Mouse (Mus musculus): ENCODE measurements around the gene Ndufc2. TPM values are rescaled to one million over a fixed set of nuclear protein-coding genes. Genes with fewer than 3 reads are reported as not detected.
"Not testable (repeated sequence)": the region's sequence is repeated elsewhere in the genome, so short reads cannot be mapped to it uniquely, and the experiment has no call there.

Ndufc2 gene
- polyA plus RNA-seq, 1 experiment from 2014 or later, result 339 TPM

DNA sequence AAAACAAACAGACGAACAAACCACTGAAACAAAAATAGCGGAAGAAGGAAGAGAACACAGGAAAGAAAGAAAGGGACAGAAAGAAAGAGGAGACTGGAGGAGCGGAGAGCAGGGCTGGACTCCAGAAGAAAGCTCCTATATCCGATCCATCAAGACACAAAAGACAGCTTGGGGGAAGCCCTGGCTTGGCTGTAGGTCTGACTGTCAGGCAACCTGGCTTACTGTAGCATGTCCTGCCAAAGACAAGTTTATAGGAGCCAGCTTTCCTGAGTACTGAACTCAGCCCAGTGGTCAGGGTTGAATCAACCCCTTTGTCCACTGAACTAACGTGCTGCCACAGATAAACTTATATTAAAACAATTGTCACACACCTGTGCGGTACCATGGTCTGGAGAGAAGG is 27.5 kb downstream of the Ndufc2 start:
- no peak overlapping the region for H3K4me2 ChIP-seq (ENCODE audit: low read depth, low read length, severe bottlenecking)
- H3K27ac ChIP-seq (ENCODE audit: low read depth, low read length), result no peak overlapping the region
- H3K4me1 ChIP-seq (replicated peaks; ENCODE audit: control insufficient read depth, insufficient read depth, low read length), result peaks cover 3% of the 10 kb centered on the region; the same call in 1 of the 2 replicates
- DNase-seq (ENCODE audit: low spot score), result no peak
- H3K9me3 ChIP-seq (ENCODE audit: control insufficient read depth, low read length), result no peaks in the 10 kb centered on the region
- H3K4me3 ChIP-seq (ENCODE audit: low read depth, low read length), result no peak overlapping the region
- ATAC-seq (replicated peaks; ENCODE audit: low FRiP score), result no peak
- no peak overlapping the region for H3K9ac ChIP-seq (ENCODE audit: low read length)
- no peaks in the 10 kb centered on the region for H3K36me3 ChIP-seq (ENCODE audit: control insufficient read depth, insufficient read depth, low read length)
- WGBS, result 85% methylated on average over 6 of the region's 6 CpGs
- H3K27me3 ChIP-seq (ENCODE audit: control insufficient read depth, insufficient read depth, low read length), result no peaks in the 10 kb centered on the region

DNA sequence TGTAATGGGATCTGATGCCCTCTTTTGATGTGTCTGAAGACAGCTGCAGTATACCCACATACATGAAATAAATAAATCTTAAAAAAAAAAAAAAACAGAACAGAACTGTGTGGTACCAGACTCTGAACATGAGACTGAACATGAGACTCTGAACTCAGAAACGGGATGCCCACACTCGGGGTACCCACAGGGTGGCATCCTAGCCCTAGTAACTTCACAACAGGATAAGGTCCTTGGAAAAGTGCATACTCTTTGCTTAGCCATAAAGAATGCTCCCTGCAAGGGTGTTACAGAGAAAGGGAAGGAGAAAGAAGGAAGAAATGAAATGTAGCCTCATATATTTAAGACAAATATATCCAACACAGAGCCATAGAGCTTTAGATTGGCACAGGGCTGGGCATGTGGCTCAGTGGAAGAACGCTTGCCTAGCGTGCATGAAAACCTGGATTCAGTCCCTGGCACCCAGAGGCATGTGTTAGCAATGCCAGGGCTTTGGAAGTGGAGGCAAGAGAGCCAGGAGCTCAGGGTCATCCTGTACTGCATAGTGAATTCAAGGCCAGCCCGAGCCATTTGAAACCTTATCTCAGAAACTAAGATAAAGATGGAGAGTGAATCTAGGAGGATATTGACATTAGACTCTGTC is 28.1 kb downstream of the Ndufc2 start:
- Histone ChIP-seq H3K27me3 (ENCODE audit: control insufficient read depth, insufficient read depth, low read length) (no peaks in the 10 kb centered on the region), H3K27ac (ENCODE audit: low read depth, low read length) (no peak overlapping the region)
- no peak for DNase-seq (ENCODE audit: low spot score)

DNA sequence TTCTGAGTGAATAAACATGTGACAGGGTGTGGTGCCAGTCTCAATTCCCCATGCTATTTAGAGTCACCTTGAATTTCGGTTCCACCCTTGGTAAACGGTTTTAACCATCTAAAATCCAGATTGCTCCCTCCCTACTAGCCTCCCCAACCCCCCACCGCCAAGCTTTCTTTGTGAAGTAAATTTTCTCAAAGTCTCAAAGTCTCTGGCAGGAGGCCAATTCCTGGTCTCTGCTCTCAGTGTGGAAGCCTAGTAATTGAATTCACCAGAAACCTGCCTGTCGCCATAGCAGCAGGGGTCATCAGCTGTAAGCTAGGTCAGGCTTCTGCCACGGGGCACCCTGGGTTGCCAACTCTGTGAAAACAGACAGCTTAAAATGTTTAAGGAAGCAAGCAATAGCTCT is 29.9 kb downstream of the Ndufc2 start:
- Histone ChIP-seq H3K4me2 (ENCODE audit: low read depth, low read length, severe bottlenecking) (0 out of 2 replicates have a peak overlapping the region, but pooled peaks have one; percentile 6), H3K36me3 (ENCODE audit: control insufficient read depth, insufficient read depth, low read length) (no peaks in the 10 kb centered on the region), H3K27me3 (ENCODE audit: control insufficient read depth, insufficient read depth, low read length) (no peaks in the 10 kb centered on the region), H3K27ac (ENCODE audit: low read depth, low read length) (peak overlapping the region; percentile 60; the same call in 1 of the 2 replicates), H3K4me3 (ENCODE audit: low read depth, low read length) (no peak overlapping the region), H3K9ac (ENCODE audit: low read length) (no peak overlapping the region), H3K9me3 (ENCODE audit: control insufficient read depth, low read length) (no peaks in the 10 kb centered on the region), H3K4me1 (replicated peaks; ENCODE audit: control insufficient read depth, insufficient read depth, low read length) (peaks cover 3% of the 10 kb centered on the region; the same call in 1 of the 2 replicates)
- 0% methylated on average over 5 of the region's 5 CpGs for WGBS
- peak; percentile 91 for ATAC-seq (replicated peaks; ENCODE audit: low FRiP score)
- peak; percentile 82 for DNase-seq (ENCODE audit: low spot score)

More for the DNA sequence above, 28.1 kb downstream of the Ndufc2 start:
- H3K36me3 ChIP-seq (ENCODE audit: control insufficient read depth, insufficient read depth, low read length), result no peaks in the 10 kb centered on the region
- WGBS, result 88% methylated on average over 5 of the region's 5 CpGs
- peaks cover 3% of the 10 kb centered on the region; the same call in 1 of the 2 replicates for H3K4me1 ChIP-seq (replicated peaks; ENCODE audit: control insufficient read depth, insufficient read depth, low read length)
- H3K4me2 ChIP-seq (ENCODE audit: low read depth, low read length, severe bottlenecking), result no peak overlapping the region
- H3K4me3 ChIP-seq (ENCODE audit: low read depth, low read length), result no peak overlapping the region
- no peaks in the 10 kb centered on the region for H3K9me3 ChIP-seq (ENCODE audit: control insufficient read depth, low read length)
- ATAC-seq (replicated peaks; ENCODE audit: low FRiP score), result no peak
- no peak overlapping the region for H3K9ac ChIP-seq (ENCODE audit: low read length)

DNA sequence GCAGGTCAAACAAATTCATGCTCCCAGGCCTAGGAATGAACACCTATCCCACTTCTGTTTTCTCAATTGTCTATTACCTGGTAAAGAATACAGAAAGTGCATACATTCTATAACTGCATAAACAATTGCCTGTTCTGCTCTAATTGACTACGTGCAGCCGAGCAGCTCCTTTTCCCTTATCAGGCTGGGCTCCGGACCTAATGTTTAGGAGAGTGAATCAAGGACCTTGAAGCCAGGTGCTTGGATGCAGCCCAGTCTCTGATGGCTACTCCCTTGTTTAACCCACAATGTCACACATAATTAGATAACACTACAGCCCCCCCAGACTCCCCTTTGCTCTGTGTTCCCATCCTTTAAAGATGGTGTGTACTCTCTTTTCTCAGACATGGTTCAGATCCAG is 33.7 kb downstream of the Ndufc2 start:
- WGBS, result 66% methylated on average over 3 of the region's 3 CpGs
- H3K4me1 ChIP-seq (replicated peaks; ENCODE audit: control insufficient read depth, insufficient read depth, low read length); H3K9ac ChIP-seq (ENCODE audit: low read length); ATAC-seq (replicated peaks; ENCODE audit: low FRiP score); H3K4me3 ChIP-seq (ENCODE audit: low read depth, low read length); H3K4me2 ChIP-seq (ENCODE audit: low read depth, low read length, severe bottlenecking); H3K36me3 ChIP-seq (ENCODE audit: control insufficient read depth, insufficient read depth, low read length); H3K27ac ChIP-seq (ENCODE audit: low read depth, low read length); H3K9me3 ChIP-seq (ENCODE audit: control insufficient read depth, low read length); DNase-seq (ENCODE audit: low spot score); H3K27me3 ChIP-seq (ENCODE audit: control insufficient read depth, insufficient read depth, low read length): not testable (repeated sequence)

DNA sequence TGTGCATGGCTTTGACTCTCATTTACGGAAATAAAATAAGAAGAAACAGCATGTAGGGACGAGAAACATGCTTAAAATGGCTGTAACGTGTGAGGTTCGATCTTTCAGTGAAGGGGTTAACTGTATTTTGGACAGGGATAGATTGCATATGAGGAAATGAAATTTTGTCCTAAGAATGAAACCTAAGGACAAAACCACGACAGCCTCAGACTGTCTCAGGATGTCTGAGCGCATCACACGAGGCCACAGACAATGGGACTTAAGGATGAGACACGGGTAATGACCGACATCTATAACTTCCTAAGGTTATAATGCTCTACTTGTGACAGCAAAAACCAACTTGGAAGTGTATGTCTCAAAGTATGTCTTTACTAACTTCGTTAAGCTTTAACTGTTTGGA is 34.7 kb downstream of the Ndufc2 start:
- Histone ChIP-seq H3K9ac (ENCODE audit: low read length) (no peak overlapping the region), H3K4me1 (replicated peaks; ENCODE audit: control insufficient read depth, insufficient read depth, low read length) (peaks cover 3% of the 10 kb centered on the region; the same call in 1 of the 2 replicates), H3K9me3 (ENCODE audit: control insufficient read depth, low read length) (no peaks in the 10 kb centered on the region), H3K27me3 (ENCODE audit: control insufficient read depth, insufficient read depth, low read length) (no peaks in the 10 kb centered on the region), H3K4me2 (ENCODE audit: low read depth, low read length, severe bottlenecking) (no peak overlapping the region), H3K4me3 (ENCODE audit: low read depth, low read length) (no peak overlapping the region), H3K27ac (ENCODE audit: low read depth, low read length) (no peak overlapping the region), H3K36me3 (ENCODE audit: control insufficient read depth, insufficient read depth, low read length) (no peaks in the 10 kb centered on the region)
- DNase-seq (ENCODE audit: low spot score) (no peak), ATAC-seq (replicated peaks; ENCODE audit: low FRiP score) (no peak)
- 85% methylated on average over 10 of the region's 10 CpGs for WGBS

DNA sequence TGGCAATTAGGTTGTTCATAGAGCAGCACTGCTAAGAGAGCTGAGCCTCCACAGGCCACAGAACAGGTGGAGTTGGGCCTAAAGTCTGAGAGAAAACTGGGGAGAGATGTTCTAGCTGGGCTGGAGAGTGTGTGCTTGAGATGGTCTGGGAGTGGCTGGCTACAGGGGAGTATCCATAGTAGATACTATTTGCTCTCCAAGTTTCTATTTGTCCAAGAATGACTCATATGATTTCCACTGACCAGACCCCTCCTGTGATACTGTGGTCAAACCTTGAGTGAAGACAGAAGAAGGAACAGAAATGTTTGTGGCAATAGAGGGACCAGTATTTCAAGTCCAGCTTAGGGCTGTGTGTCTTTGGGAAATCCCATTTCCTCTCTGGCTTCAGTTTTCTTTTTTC is 39.2 kb downstream of the Ndufc2 start:
- Histone ChIP-seq H3K4me2 (ENCODE audit: low read depth, low read length, severe bottlenecking) (no peak overlapping the region), H3K4me3 (ENCODE audit: low read depth, low read length) (no peak overlapping the region), H3K9ac (ENCODE audit: low read length) (no peak overlapping the region), H3K9me3 (ENCODE audit: control insufficient read depth, low read length) (no peaks in the 10 kb centered on the region; the same call in 1 of the 2 replicates), H3K27me3 (ENCODE audit: control insufficient read depth, insufficient read depth, low read length) (no peaks in the 10 kb centered on the region), H3K36me3 (ENCODE audit: control insufficient read depth, insufficient read depth, low read length) (no peaks in the 10 kb centered on the region), H3K4me1 (replicated peaks; ENCODE audit: control insufficient read depth, insufficient read depth, low read length) (no peaks in the 10 kb centered on the region), H3K27ac (ENCODE audit: low read depth, low read length) (no peak overlapping the region)
- no peak for ATAC-seq (replicated peaks; ENCODE audit: low FRiP score)
- no peak for DNase-seq (ENCODE audit: low spot score)

DNA sequence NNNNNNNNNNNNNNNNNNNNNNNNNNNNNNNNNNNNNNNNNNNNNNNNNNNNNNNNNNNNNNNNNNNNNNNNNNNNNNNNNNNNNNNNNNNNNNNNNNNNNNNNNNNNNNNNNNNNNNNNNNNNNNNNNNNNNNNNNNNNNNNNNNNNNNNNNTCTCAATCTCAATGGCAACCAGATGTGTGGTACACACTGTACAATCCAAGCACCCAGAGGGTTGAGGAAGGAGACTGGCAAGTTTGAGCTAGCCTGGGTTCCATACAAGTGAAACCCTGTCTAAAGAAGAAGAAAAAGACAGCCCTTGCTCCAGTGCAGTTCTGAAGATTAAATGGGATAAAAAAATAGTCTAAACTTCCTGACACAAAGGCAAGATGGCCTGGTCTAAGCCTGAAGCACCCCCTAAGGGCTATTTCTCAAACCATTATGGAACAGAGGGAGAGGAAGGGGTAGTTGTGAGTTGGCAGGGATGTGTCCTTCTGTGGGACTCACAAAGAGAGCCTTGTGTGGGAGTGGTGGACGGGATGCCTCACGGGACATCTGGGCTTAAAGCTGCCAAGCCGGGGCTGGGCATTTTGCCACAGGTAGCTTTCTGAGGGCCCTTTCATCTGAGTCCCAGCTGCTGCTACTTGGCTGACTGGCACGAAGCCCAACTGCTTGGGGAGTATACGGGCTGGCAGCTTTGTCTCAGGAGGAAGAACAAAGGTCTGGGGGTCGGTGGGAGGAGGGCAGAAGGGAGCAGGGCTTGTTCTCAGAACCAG is 46.5 kb downstream of the Ndufc2 start:
- no peak overlapping the region for H3K4me3 ChIP-seq (ENCODE audit: low read depth, low read length)
- DNase-seq (ENCODE audit: low spot score) (peak; percentile 70), ATAC-seq (replicated peaks; ENCODE audit: low FRiP score) (peak; percentile 86)
- H3K27me3 ChIP-seq (ENCODE audit: control insufficient read depth, insufficient read depth, low read length), result no peaks in the 10 kb centered on the region
- no peaks in the 10 kb centered on the region for H3K36me3 ChIP-seq (ENCODE audit: control insufficient read depth, insufficient read depth, low read length)
- no peak overlapping the region for H3K4me2 ChIP-seq (ENCODE audit: low read depth, low read length, severe bottlenecking)
- 45% methylated on average over 6 of the region's 6 CpGs for WGBS
- H3K4me1 ChIP-seq (replicated peaks; ENCODE audit: control insufficient read depth, insufficient read depth, low read length), result no peaks in the 10 kb centered on the region
- H3K27ac ChIP-seq (ENCODE audit: low read depth, low read length), result peak overlapping the region; percentile 81
- no peaks in the 10 kb centered on the region; the same call in 1 of the 2 replicates for H3K9me3 ChIP-seq (ENCODE audit: control insufficient read depth, low read length)
- H3K9ac ChIP-seq (ENCODE audit: low read length), result no peak overlapping the region

DNA sequence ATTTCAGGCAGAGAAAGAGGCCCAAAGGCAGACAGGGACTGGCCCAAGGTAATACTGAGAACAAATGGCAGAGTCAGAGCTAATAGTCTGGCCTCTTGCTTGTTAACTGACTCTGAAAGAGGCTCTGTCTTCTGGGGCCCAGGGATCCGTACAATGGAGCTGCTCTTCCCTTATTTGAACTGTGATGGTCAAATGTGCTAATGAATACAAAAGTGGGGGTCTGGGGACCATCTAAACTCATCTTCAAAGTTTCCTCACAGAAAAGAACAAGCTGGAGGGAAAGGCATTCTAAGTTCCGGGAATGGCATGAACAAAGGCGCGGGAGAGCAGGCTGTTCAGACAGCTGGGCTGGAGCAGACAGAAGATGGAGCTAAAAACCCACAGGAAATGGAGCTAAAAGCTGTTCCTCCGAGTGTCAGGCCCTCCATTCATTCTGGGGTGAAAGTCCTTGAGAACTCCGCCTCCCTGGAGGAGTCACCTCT is 47.3 kb downstream of the Ndufc2 start:
- 63% methylated on average over 6 of the region's 6 CpGs for WGBS
- H3K4me3 ChIP-seq (ENCODE audit: low read depth, low read length), result no peak overlapping the region
- ATAC-seq (replicated peaks; ENCODE audit: low FRiP score), result peak; percentile 60; the same call in 1 of the 2 replicates
- peak overlapping the region; percentile 81 for H3K27ac ChIP-seq (ENCODE audit: low read depth, low read length)
- no peak for DNase-seq (ENCODE audit: low spot score)
- H3K36me3 ChIP-seq (ENCODE audit: control insufficient read depth, insufficient read depth, low read length), result no peaks in the 10 kb centered on the region
- H3K9me3 ChIP-seq (ENCODE audit: control insufficient read depth, low read length), result no peaks in the 10 kb centered on the region; the same call in 1 of the 2 replicates
- no peak overlapping the region for H3K4me2 ChIP-seq (ENCODE audit: low read depth, low read length, severe bottlenecking)
- H3K4me1 ChIP-seq (replicated peaks; ENCODE audit: control insufficient read depth, insufficient read depth, low read length), result no peaks in the 10 kb centered on the region
- H3K27me3 ChIP-seq (ENCODE audit: control insufficient read depth, insufficient read depth, low read length), result no peaks in the 10 kb centered on the region
- H3K9ac ChIP-seq (ENCODE audit: low read length), result no peak overlapping the region

Measured in forebrain, embryonic 11.5 days (tissue).